Mouse (Mus musculus): ENCODE data around the gene Npnt. TPM values are rescaled to one million over a fixed set of nuclear protein-coding genes. Genes with fewer than 3 reads are reported as not detected.

Npnt gene
- polyA plus RNA-seq, 1 experiment from 2014 or later = 28.0 TPM

DNA sequence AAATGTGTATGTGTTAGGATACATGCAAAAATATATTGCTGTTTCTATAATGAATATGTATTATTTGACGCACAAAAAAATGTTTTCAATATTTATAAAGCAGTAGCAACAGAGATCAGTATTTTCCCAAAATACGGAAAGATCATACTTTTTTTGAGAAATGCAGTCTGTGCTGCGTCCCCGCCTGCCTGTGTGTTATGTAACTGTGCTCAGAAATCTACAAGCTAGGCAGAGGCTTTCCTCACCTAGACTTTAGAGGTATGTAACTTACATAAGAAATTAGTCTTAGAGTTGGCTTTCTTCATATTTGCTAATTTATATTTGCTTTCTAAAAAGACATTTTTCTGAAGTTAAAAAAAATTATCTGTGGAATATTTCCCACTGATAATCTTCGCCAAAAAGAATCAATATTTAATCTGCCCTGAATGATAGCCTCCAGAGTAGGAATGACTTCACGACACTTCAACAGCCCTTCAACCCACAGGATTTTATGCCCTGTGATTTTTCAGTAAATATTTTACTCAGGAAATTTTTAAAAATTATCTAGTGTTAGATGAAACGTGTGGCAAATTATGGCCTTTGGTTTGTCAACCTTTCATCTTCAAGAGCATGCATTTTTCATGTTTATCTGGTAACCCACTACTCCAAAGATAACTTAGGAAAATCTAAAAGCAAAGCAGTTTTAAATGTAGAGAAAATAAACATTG, 44.7 kb downstream of the Npnt start:
- no peaks in the 10 kb centered on the region for H3K9me3 ChIP-seq (ENCODE audit: control insufficient read depth, low read length)
- no peaks in the 10 kb centered on the region for H3K36me3 ChIP-seq (ENCODE audit: control insufficient read depth, insufficient read depth, low read length)
- no peak overlapping the region for H3K9ac ChIP-seq (replicated peaks; ENCODE audit: low read length)
- H3K4me3 ChIP-seq (replicated peaks; ENCODE audit: low read depth, low read length) = no peak overlapping the region
- DNase-seq = no peak
- H3K4me2 ChIP-seq (ENCODE audit: low read length) = no peak overlapping the region
- H3K27ac ChIP-seq (replicated peaks; ENCODE audit: low read depth, low read length) = no peak overlapping the region
- 0 out of 2 replicates have a peak, but pooled peaks cover 3% of the 10 kb centered on the region for H3K4me1 ChIP-seq (ENCODE audit: control insufficient read depth, insufficient read depth, low read length)
- ATAC-seq (ENCODE audit: low FRiP score, low TSS enrichment) = no peak
- 90% methylated on average over 7 of the region's 7 CpGs for WGBS
- H3K27me3 ChIP-seq (ENCODE audit: control insufficient read depth, insufficient read depth, low read length) = no peaks in the 10 kb centered on the region

DNA sequence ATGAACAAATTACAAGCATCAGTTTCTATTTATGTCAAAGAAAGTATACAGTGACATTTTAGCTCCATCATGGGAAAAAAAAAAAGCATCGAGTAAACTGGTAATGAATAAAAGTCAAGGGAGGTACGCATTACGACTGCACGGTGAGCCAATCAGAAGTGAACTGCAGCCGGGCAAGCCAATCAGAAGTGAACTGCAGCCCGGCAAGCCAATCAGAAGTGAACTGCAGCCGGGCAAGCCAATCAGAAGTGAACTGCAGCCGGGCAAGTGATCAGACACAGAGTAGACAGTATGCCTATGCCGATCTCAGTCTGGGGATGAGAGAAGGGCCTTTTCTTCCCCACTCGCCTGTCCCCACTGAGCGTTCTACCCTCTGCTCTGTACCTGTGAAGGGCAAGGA, 46.7 kb downstream of the Npnt start:
- ATAC-seq (ENCODE audit: low FRiP score, low TSS enrichment) (no peak), DNase-seq (no peak)
- H3K4me1 ChIP-seq (ENCODE audit: control insufficient read depth, insufficient read depth, low read length) = no peaks in the 10 kb centered on the region
- H3K9ac ChIP-seq (replicated peaks; ENCODE audit: low read length) = no peak overlapping the region
- no peak overlapping the region for H3K4me3 ChIP-seq (replicated peaks; ENCODE audit: low read depth, low read length)
- WGBS = 95% methylated on average over 11 of the region's 11 CpGs
- no peaks in the 10 kb centered on the region for H3K9me3 ChIP-seq (ENCODE audit: control insufficient read depth, low read length)
- H3K4me2 ChIP-seq (ENCODE audit: low read length) = no peak overlapping the region
- no peak overlapping the region for H3K27ac ChIP-seq (replicated peaks; ENCODE audit: low read depth, low read length)
- H3K27me3 ChIP-seq (ENCODE audit: control insufficient read depth, insufficient read depth, low read length) = no peaks in the 10 kb centered on the region
- no peaks in the 10 kb centered on the region for H3K36me3 ChIP-seq (ENCODE audit: control insufficient read depth, insufficient read depth, low read length)

DNA sequence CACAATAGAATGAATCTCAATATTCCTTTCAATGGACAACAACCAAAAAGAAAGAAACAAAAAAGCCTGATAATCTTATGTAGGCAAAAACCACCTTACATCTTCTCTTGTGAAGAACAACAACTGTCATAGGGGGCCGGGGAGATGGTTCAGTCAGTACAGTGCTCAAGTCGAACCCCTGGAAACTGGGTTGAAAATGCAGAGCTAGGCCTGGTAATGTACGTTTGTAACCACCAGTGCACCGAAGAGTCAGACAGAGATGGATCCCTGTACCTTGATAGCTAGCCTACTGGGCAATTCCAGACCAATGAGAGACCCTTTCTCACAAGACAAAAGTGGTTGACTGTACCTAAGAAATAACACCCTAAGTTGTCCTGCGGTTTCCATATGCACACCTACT, 47.2 kb downstream of the Npnt start:
- Histone ChIP-seq H3K4me3 (replicated peaks; ENCODE audit: low read depth, low read length) (no peak overlapping the region), H3K27ac (replicated peaks; ENCODE audit: low read depth, low read length) (no peak overlapping the region), H3K9me3 (ENCODE audit: control insufficient read depth, low read length) (no peaks in the 10 kb centered on the region), H3K4me2 (ENCODE audit: low read length) (no peak overlapping the region), H3K27me3 (ENCODE audit: control insufficient read depth, insufficient read depth, low read length) (no peaks in the 10 kb centered on the region), H3K9ac (replicated peaks; ENCODE audit: low read length) (no peak overlapping the region), H3K4me1 (ENCODE audit: control insufficient read depth, insufficient read depth, low read length) (no peaks in the 10 kb centered on the region), H3K36me3 (ENCODE audit: control insufficient read depth, insufficient read depth, low read length) (no peaks in the 10 kb centered on the region)
- DNase-seq = no peak
- ATAC-seq (ENCODE audit: low FRiP score, low TSS enrichment) = no peak
- 96% methylated on average over 5 of the region's 5 CpGs for WGBS

DNA sequence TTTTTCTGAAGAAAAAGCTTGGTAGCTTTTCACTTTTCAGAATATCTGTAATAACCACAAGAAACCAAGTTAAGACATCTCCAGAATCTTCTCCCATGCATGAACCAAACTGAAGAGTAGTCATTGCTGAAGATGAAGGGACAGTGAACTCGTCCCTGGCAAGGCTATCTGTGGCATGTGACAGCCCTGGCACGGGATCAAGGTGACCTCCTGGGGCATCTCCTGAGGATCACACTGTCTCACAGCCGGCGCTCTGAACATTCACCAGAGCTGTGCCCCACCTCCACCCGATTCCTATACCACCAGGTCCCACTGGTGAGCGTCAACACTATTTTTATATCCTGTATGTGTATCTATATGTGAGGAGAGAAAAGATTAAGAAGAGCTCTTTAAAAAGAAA, 47.9 kb downstream of the Npnt start:
- no peaks in the 10 kb centered on the region for H3K9me3 ChIP-seq (ENCODE audit: control insufficient read depth, low read length)
- no peak overlapping the region for H3K4me2 ChIP-seq (ENCODE audit: low read length)
- no peak overlapping the region for H3K9ac ChIP-seq (replicated peaks; ENCODE audit: low read length)
- no peaks in the 10 kb centered on the region for H3K36me3 ChIP-seq (ENCODE audit: control insufficient read depth, insufficient read depth, low read length)
- H3K27me3 ChIP-seq (ENCODE audit: control insufficient read depth, insufficient read depth, low read length) = no peaks in the 10 kb centered on the region
- WGBS = 80% methylated on average over 6 of the region's 6 CpGs
- no peaks in the 10 kb centered on the region for H3K4me1 ChIP-seq (ENCODE audit: control insufficient read depth, insufficient read depth, low read length)
- no peak overlapping the region for H3K27ac ChIP-seq (replicated peaks; ENCODE audit: low read depth, low read length)
- no peak for ATAC-seq (ENCODE audit: low FRiP score, low TSS enrichment)
- H3K4me3 ChIP-seq (replicated peaks; ENCODE audit: low read depth, low read length) = no peak overlapping the region
- DNase-seq = no peak

DNA sequence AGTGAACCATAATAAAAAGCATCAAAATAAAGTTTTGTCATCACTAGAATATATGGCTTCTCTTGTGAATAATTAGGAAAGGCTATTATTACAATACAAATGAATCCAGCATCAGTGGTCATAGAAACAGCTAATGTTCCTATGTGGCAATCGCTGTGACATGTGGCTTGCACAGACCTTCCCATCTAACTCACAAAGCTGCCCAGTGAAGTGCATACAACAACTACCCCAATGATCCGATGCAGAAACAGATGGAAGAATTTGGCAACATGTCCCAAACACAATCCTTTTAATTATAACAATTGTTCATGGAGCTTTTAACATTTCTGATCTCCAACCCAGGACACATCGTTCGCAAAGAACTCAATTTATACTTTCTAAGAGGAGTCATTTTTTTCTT, 52.2 kb downstream of the Npnt start:
- no peak for ATAC-seq (ENCODE audit: low FRiP score, low TSS enrichment)
- Histone ChIP-seq H3K9ac (replicated peaks; ENCODE audit: low read length) (no peak overlapping the region), H3K27me3 (ENCODE audit: control insufficient read depth, insufficient read depth, low read length) (no peaks in the 10 kb centered on the region), H3K4me3 (replicated peaks; ENCODE audit: low read depth, low read length) (no peak overlapping the region), H3K4me1 (ENCODE audit: control insufficient read depth, insufficient read depth, low read length) (no peaks in the 10 kb centered on the region), H3K9me3 (ENCODE audit: control insufficient read depth, low read length) (no peaks in the 10 kb centered on the region), H3K4me2 (ENCODE audit: low read length) (no peak overlapping the region), H3K36me3 (ENCODE audit: control insufficient read depth, insufficient read depth, low read length) (no peaks in the 10 kb centered on the region), H3K27ac (replicated peaks; ENCODE audit: low read depth, low read length) (no peak overlapping the region)
- WGBS = 83% methylated on average over 4 of the region's 4 CpGs
- no peak for DNase-seq

DNA sequence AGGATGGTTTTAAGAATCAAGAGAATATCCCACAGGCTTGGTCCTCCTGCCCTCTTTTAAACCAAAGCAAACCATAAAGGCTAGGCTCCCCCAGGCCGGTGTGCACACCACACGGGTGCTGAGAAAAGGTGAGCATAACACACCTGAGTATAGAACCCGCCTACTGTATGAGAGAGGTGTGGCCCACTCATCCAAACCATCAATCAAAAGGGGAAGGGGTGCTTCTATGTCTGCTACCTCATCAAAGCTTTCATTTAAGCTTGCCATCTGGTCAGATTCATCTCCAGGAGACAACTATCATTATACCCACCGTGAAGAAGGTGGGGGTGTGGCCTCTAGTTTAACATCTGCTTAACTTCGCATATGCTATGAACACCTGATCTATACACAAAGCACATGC, 52.7 kb downstream of the Npnt start:
- Histone ChIP-seq H3K36me3 (ENCODE audit: control insufficient read depth, insufficient read depth, low read length) (no peaks in the 10 kb centered on the region), H3K27me3 (ENCODE audit: control insufficient read depth, insufficient read depth, low read length) (no peaks in the 10 kb centered on the region), H3K4me3 (replicated peaks; ENCODE audit: low read depth, low read length) (no peak overlapping the region), H3K27ac (replicated peaks; ENCODE audit: low read depth, low read length) (no peak overlapping the region), H3K4me2 (ENCODE audit: low read length) (no peak overlapping the region), H3K4me1 (ENCODE audit: control insufficient read depth, insufficient read depth, low read length) (no peaks in the 10 kb centered on the region), H3K9ac (replicated peaks; ENCODE audit: low read length) (no peak overlapping the region), H3K9me3 (ENCODE audit: control insufficient read depth, low read length) (no peaks in the 10 kb centered on the region)
- no peak for ATAC-seq (ENCODE audit: low FRiP score, low TSS enrichment)
- DNase-seq = no peak
- 85% methylated on average over 5 of the region's 5 CpGs for WGBS

DNA sequence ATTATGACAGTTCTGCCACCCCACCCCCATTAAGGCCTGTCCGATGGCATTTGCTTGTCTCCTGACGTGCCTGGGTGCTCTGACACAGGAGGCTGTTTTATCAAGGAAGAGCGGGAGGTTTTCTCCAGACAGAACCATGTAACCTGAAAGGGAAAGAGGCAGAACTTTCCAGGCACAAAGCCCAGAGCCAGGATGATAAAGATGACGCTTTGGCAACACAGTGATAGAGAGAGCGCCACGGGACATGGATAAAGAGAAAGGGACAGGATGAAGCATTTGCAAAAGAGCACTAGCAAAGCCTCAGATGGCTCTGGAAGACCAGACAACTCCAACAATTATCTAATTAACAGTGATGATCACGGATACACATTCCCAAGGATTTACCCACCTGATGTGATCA, 56.0 kb downstream of the Npnt start:
- H3K4me2 ChIP-seq (ENCODE audit: low read length) = no peak overlapping the region
- H3K4me3 ChIP-seq (replicated peaks; ENCODE audit: low read depth, low read length) = no peak overlapping the region
- H3K9me3 ChIP-seq (ENCODE audit: control insufficient read depth, low read length) = no peaks in the 10 kb centered on the region
- no peak overlapping the region for H3K27ac ChIP-seq (replicated peaks; ENCODE audit: low read depth, low read length)
- H3K27me3 ChIP-seq (ENCODE audit: control insufficient read depth, insufficient read depth, low read length) = no peaks in the 10 kb centered on the region
- no peak overlapping the region for H3K9ac ChIP-seq (replicated peaks; ENCODE audit: low read length)
- H3K4me1 ChIP-seq (ENCODE audit: control insufficient read depth, insufficient read depth, low read length) = no peaks in the 10 kb centered on the region
- ATAC-seq (ENCODE audit: low FRiP score, low TSS enrichment) (no peak), DNase-seq (no peak)
- 87% methylated on average over 7 of the region's 7 CpGs for WGBS
- H3K36me3 ChIP-seq (ENCODE audit: control insufficient read depth, insufficient read depth, low read length) = no peaks in the 10 kb centered on the region

DNA sequence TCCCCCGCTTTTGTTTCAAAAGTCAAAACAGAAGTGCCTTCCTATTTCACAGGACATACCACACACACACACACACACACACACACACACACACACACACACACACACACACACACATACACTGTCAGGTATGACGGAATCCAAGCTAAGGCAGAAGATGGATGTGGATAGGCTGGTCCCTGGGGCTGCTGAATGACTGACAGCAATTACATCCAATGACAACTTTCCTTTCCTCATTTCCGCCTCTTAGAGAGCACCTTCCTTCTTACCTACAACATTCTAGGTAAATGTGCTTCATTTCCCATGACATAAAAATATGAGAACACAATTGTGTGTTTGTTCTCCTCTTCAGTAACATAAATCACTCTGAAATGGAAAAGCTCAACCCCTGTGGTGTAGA, 56.4 kb downstream of the Npnt start:
- H3K27me3 ChIP-seq (ENCODE audit: control insufficient read depth, insufficient read depth, low read length) = no peaks in the 10 kb centered on the region
- 92% methylated on average over 3 of the region's 3 CpGs for WGBS
- no peak overlapping the region for H3K9ac ChIP-seq (replicated peaks; ENCODE audit: low read length)
- H3K4me2 ChIP-seq (ENCODE audit: low read length) = no peak overlapping the region
- no peaks in the 10 kb centered on the region for H3K9me3 ChIP-seq (ENCODE audit: control insufficient read depth, low read length)
- ATAC-seq (ENCODE audit: low FRiP score, low TSS enrichment) = no peak
- no peaks in the 10 kb centered on the region for H3K36me3 ChIP-seq (ENCODE audit: control insufficient read depth, insufficient read depth, low read length)
- H3K4me3 ChIP-seq (replicated peaks; ENCODE audit: low read depth, low read length) = no peak overlapping the region
- no peak for DNase-seq
- H3K27ac ChIP-seq (replicated peaks; ENCODE audit: low read depth, low read length) = no peak overlapping the region
- no peaks in the 10 kb centered on the region for H3K4me1 ChIP-seq (ENCODE audit: control insufficient read depth, insufficient read depth, low read length)

DNA sequence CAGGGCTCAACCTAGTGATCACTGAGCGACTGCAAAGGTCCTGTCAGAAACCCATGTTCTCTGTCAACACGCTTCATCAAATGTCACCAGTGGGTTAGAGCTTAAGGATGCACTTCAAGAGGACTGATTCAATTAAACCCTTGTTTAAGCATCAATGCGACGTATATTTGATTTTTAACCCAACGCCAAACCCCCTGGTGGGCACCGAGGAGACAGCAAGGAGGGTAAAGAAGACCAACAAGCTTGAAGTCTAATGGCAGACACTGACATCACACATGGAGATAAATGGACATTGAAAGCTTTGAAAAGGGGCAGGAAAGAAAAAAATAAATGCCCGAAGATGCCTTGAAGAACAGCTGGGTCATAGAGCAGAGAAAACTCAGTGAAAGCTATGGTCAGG, 57.0 kb downstream of the Npnt start:
- DNase-seq = no peak
- Histone ChIP-seq H3K27ac (replicated peaks; ENCODE audit: low read depth, low read length) (no peak overlapping the region), H3K4me2 (ENCODE audit: low read length) (no peak overlapping the region), H3K4me1 (ENCODE audit: control insufficient read depth, insufficient read depth, low read length) (no peaks in the 10 kb centered on the region), H3K27me3 (ENCODE audit: control insufficient read depth, insufficient read depth, low read length) (no peaks in the 10 kb centered on the region), H3K9ac (replicated peaks; ENCODE audit: low read length) (no peak overlapping the region), H3K36me3 (ENCODE audit: control insufficient read depth, insufficient read depth, low read length) (no peaks in the 10 kb centered on the region), H3K9me3 (ENCODE audit: control insufficient read depth, low read length) (no peaks in the 10 kb centered on the region), H3K4me3 (replicated peaks; ENCODE audit: low read depth, low read length) (no peak overlapping the region)
- no peak for ATAC-seq (ENCODE audit: low FRiP score, low TSS enrichment)
- WGBS = 84% methylated on average over 7 of the region's 7 CpGs
